Mouse (Mus musculus) embryonic fibroblast, embryonic 13.5 days (primary cell): ENCODE results near the gene Cdh12.

Experiments used
- CTCF ChIP-seq: IDR thresholded peaks from 2 replicates; pipeline ENCODE4 v1.5.1; 2011; ENCODE audit warnings: mild to moderate bottlenecking, control low read depth, low read length, moderate library complexity, borderline replicate concordance; ENCODE audit not compliant: insufficient read depth
- POLR2A ChIP-seq: IDR thresholded peaks from 2 replicates; pipeline ENCODE4 v1.6.1; 2011; ENCODE audit warnings: low read depth, mild to moderate bottlenecking, control low read depth, low read length, moderate library complexity

DNA sequence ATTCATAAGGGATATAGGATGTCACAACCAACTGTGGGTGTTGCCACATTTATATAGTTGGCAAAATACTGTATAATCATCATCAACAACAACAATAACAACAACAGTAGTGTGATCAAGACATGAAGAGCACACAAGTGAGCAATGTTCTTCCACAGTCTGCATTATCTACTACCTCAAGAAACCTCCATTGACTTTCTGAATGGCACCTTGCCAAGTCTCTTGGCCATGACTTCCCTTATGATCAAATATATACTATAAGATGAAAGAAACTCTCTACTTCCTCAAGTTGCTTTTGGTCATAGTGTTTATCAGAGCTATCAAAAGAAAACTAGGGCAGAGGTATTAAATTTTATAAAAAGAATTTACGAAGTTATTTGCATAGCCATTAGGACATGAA is 820.8 kb downstream of the Cdh12 start:
- TF ChIP-seq CTCF (no peak), POLR2A (no peak)
